Mouse (Mus musculus) cerebellum, postnatal 36 days (tissue): ENCODE data around the gene Gm10800.
A peak's percentile ranks its signal among the peaks of the same experiment; 100 is the strongest.
"Not testable (repeated sequence)": the region's sequence is repeated elsewhere in the genome, so short reads cannot be mapped to it uniquely, and the experiment has no call there.

Experiments used
- DNase-seq, 2 experiments: peaks; one replicate each; pipeline ENCODE4 v3.0.0; 2021 to 2022; ENCODE audit warnings: mixed read lengths in 2 of 2

Gene Gm10800

DNA sequence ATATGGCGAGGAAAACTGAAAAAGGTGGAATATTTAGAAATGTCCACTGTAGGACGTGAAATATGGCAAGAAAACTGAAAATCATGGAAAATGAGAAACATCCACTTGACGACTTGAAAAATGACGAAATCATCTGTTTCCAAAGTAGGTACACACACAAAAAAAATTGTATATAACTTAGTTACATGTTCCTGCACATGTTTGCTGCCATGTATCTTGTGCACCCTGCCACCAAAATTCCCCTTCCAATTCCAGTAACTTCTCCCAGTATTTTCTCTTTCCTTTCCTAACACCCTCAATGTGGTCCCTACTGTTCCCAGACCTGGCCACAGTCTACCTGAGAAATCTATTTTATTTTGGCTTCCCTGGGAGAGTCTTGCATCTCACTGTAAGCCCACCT is at the start of gene Gm10800:
Gene Gm10800 (minus strand): TSS at position 101 of the 400 bp plus-strand sequence.
- not testable (repeated sequence) for DNase-seq

GRCm38 (mm10) chr2:98697533-98697932 is 30.4 kb upstream of the Gm10800 start:
- peak; percentile 51 to 54 for DNase-seq

DNA sequence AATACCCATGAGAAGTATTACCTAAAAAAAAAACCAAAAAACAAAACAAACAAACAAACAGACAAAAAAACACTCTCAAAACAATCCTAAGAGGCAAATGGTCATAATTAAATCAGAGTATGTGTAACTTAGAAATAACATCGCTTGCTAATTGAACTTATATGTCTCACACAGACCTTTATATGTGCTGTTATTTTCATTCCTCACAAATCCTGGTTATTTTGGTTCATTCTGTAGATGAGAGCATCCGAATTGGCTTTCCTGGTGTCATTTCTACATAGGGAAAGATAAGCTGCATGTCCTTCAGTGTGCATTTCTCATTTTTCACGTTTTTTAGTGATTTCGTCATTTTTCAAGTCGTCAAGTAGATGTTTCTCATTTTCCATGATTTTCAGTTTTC is 5.2 kb downstream of the Gm10800 start, which contains the start of gene Gm10801:
Gene Gm10801 (plus strand): TSS at position 301 of the 400 bp plus-strand sequence.
- not testable (repeated sequence) for DNase-seq
